Mouse (Mus musculus): Measurements from ENCODE around the gene Tcf15.

Tcf15 gene

DNA sequence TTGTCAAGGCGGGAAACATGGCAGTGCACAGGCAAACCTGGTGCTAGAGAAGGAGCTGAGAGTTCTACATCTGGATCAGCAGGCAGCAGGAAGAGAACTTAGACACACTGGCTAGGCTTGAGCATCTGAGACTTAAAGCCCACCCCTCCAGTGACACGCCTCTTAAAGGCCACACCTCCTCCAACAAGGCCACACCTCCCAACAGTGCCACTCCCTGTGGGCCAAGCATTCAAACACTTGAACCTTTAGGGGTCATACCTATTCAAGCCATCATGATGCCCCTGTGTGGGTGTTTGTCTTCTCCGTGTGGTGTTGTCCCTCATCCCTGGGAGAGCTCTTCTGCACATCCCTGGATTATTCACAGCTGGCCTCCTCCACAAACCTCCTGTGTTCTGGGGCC lies 31.5 kb downstream of the Tcf15 start:
- no peak for DNase-seq (ENCODE audit: low spot score)

- no peak for DNase-seq (ENCODE audit: low spot score)
Measured at GRCm38 (mm10) chr2:152176659-152177058, 33.3 kb downstream of the Tcf15 start.

DNA sequence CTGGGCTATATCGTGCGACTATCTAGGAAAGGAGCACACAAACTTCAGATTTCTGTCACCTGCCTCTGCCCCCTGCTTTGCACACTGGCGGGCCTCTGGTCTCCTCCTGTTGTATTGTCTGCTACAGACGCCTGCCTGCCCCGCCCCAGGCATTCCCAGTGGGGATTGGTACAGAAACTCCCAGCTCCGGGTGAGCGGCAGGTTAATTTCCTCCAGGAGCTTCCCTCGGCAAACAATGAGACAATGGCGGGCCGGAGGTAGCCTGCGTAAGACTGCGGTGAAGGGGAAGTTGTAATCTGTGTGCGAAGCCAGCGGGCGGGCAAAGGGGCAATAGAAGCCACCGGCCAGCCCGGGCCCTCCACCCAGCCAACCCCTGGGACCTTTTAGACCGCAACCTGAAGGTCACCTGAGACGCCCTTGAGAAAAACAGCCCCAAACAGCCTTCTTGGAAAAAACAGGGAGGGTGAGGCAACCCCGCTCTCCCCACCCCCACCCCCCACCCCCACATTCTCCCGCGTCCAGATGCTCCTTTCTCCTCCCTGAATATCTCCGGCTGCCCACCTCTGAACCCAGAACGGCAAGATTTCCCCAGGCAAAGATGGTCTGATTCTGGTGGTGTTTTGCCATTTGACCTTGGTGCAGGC lies 33.9 kb downstream of the Tcf15 start:
- no peak for DNase-seq (ENCODE audit: low spot score)

DNA sequence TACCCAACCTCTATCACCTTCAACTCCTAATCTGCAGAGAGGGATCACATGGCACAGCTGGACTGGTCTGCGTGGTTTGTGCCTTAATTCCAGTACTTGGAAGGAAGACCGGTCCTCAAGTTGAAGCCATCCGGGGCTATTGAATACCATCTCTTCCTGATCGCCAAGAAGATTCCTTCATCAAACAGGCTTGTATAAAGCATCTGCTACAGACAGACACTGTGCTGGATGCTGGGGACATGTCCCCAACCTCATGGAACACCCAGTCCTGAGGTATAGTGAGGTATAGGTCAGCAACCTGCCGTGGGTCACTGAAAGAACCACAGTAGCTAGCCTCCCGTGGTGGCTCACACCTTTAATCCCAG lies 34.4 kb downstream of the Tcf15 start:
- no peak for DNase-seq (ENCODE audit: low spot score)

GRCm38 (mm10) chr2:152178345-152178744 lies 35.0 kb downstream of the Tcf15 start:
- no peak for DNase-seq (ENCODE audit: low spot score)

GRCm38 (mm10) chr2:152179301-152179700 lies 35.9 kb downstream of the Tcf15 start:
- DNase-seq (ENCODE audit: low spot score) = no peak

DNA sequence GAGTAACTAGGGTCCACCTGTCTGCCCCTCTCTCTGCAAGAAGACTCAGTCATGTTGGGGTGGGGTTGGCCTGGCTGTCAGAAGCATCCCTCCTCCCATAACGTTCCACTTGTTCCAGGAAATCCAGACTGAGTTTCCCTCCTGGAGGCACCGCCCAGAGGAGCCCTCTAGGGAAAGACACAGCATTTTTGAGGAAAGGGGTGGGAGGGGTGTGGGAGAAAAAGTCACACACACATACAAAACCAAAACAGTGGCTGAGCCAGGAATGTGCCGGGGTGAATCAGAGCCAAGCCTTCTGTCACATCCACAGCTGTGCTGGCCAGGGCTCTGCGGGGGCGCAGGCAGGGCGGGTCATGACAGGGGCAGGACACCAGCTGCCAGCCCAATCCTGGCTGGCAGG lies 37.0 kb downstream of the Tcf15 start:
- peak; percentile 74 for DNase-seq (ENCODE audit: low spot score)

- DNase-seq (ENCODE audit: low spot score) = no peak
Measured at GRCm38 (mm10) chr2:152187132-152187531, 43.8 kb downstream of the Tcf15 start.

- DNase-seq (ENCODE audit: low spot score) = no peak
Measured at GRCm38 (mm10) chr2:152189213-152189612, 45.9 kb downstream of the Tcf15 start.

DNA sequence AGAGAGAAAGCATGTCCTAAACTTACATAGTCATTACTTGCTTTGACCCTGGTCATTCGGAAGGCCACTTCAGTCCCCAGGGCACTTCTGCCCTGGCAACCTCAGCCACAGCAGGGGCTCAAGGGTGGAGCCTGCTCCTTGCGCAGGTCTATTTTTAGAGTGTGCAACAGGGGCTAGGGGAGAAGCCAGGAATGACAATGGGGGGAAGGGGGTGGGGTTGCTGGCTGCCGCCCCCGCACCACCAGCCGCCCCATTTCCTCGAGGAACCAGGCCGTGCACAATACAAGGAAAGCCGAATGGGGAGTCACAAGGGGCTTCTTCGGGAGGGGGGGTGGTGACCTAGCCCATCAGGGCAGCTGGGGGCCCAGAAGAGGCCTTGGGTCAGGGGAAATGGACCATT lies 46.3 kb downstream of the Tcf15 start:
- no peak for DNase-seq (ENCODE audit: low spot score)

DNA sequence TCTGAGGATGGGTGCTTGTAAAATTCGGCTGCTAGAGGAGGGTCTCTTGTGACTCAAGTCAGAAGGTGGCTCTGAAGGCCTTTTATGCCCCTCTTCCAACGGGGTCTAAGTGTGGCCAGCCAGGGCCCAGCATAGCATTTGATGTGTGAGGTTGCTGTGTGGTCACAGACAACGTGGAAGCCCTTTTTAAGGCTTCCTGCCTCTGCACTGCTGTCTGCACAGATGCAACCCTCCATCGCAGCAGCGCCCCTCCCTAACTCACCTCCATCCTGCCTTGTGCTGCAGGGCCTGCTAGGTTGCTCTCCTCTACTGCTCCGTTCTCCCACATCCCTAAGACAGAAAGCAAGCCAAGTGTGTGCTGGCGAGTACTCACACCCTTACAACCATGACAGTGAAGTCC lies 46.8 kb downstream of the Tcf15 start:
- DNase-seq (ENCODE audit: low spot score) = no peak

- DNase-seq (ENCODE audit: low spot score) = no peak
Measured at GRCm38 (mm10) chr2:152192591-152193345, 49.4 kb downstream of the Tcf15 start.

- no peak for DNase-seq (ENCODE audit: low spot score)
Measured at GRCm38 (mm10) chr2:152193346-152193710, 50.0 kb downstream of the Tcf15 start.

DNA sequence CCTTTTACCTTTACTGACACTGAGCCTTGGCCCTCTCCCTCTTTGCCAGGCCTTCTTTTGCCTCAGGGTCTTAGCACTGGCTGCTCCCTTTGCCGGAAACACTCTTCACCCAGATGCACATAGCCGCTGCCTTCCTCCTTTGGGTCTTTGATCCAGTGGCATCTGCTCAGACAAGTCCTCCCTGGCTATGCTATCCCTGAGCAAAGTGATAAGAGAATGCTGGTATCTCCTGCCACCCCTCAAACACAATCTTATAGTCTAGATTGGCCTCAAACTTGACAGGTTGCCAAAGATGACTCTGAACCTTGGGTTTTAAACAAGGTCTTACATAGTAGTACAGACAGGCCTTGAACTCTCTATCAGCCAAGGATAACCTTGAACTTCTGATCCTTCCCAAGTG lies 51.2 kb downstream of the Tcf15 start:
- DNase-seq (ENCODE audit: low spot score) = no peak

GRCm38 (mm10) chr2:152196896-152197295 lies 53.5 kb downstream of the Tcf15 start:
- no peak for DNase-seq (ENCODE audit: low spot score)

DNA sequence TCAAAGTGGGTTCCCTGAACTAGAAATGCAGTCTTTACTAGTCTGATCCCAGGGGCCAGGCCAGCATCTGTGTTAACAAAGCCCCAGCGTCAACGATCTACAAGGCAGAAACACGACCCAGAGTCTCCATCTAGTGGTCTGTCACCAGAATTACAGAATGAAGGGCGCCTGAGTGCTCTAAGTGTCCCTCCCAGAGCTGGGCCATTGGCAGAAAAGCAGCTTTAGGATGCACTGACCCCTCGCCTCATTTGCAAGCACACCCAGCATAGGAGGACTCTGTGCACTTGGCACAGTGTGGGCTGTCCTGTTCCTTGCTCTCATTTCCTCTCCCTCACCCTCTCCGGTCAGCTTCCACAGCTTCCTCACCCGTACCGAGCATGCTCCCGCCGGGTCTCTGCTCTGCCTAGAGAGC lies 53.9 kb downstream of the Tcf15 start:
- peak; percentile 58 for DNase-seq (ENCODE audit: low spot score)
